Mouse (Mus musculus) intestine, postnatal 0 days (tissue): Measurements from ENCODE around the gene Cd9. TPM values are rescaled to one million over a fixed set of nuclear protein-coding genes. Genes with fewer than 3 reads are reported as not detected.

Source experiments
- ATAC-seq: fragments of 200-750 bp; cut with Nextera tagmentation; 2 replicates; pipeline ENCODE4 v1.8.0; 2017; ENCODE audit warnings: mild to moderate bottlenecking, moderate TSS enrichment, moderate library complexity
- H3K27ac ChIP-seq: fragments of 300-500 bp; sonication (generic); 2 replicates; pipeline ENCODE4 v1.5.1; 2014; ENCODE audit warnings: mild to moderate bottlenecking, low read depth, low read length, moderate library complexity
- H3K27me3 ChIP-seq: fragments of 300-500 bp; sonication (generic); replicated peaks from 2 replicates; pipeline ENCODE4 v1.6.1; 2014; ENCODE audit warnings: low read length, mixed read lengths; ENCODE audit not compliant: control insufficient read depth, insufficient read depth
- H3K36me3 ChIP-seq: fragments of 300-500 bp; sonication (generic); 2 replicates; pipeline ENCODE4 v1.6.1; 2014; ENCODE audit warnings: mild to moderate bottlenecking, moderate library complexity; ENCODE audit not compliant: control insufficient read depth, insufficient read depth
- H3K4me1 ChIP-seq: fragments of 300-500 bp; sonication (generic); replicated peaks from 2 replicates; pipeline ENCODE4 v1.6.1; 2014; ENCODE audit warnings: antibody characterized with exemption, low read length, mixed read lengths; ENCODE audit not compliant: control insufficient read depth, insufficient read depth
- H3K4me2 ChIP-seq: fragments of 300-500 bp; sonication (generic); replicated peaks from 2 replicates; pipeline ENCODE4 v1.6.1; 2014; ENCODE audit warnings: low read depth, mild to moderate bottlenecking, moderate library complexity
- H3K4me3 ChIP-seq: fragments of 300-500 bp; sonication (generic); 2 replicates; pipeline ENCODE4 v1.5.1; 2014; ENCODE audit warnings: low read depth, low read length
- H3K9ac ChIP-seq: fragments of 300-500 bp; sonication (generic); 2 replicates; pipeline ENCODE4 v1.6.1; 2014; ENCODE audit warnings: mild to moderate bottlenecking, low read depth, low read length
- H3K9me3 ChIP-seq: fragments of 300-500 bp; sonication (generic); 2 replicates; pipeline ENCODE4 v1.6.1; 2016; ENCODE audit warnings: mixed run types; ENCODE audit not compliant: control insufficient read depth
- CTCF ChIP-seq: sonication (generic); IDR thresholded peaks from 2 replicates; pipeline ENCODE4 v1.5.1; 2016; ENCODE audit warnings: low read depth, mild to moderate bottlenecking, control low read depth, antibody characterized with exemption, moderate library complexity
- WGBS: fragments of 180-500 bp; shearing (Covaris S2); extraction: QIAGEN DNeasy Blood & Tissue Kit; methylation state at CpG from one replicate; pipeline ENCODE4 v1.1.7; 2014; 5-methylcytosine and 5-hydroxymethylcytosine counted together
- polyA plus RNA-seq: library from polyadenylated mRNA; unstranded; fragments of >200 nt; fragmentation: Nextera tagmentation; extraction: Ambion mirVana; gene quantifications from 2 replicates; pipeline ENCODE4 v1.2.1, GENCODE M21; 2015

Gene Cd9
- polyA plus RNA-seq, 1 experiment from 2014 or later: 99.5 TPM

- H3K4me1 ChIP-seq: no peaks in the 10 kb centered on the region
- no peak for ATAC-seq
- no peak overlapping the region for H3K4me2 ChIP-seq
- H3K36me3 ChIP-seq: no peaks in the 10 kb centered on the region
- no peak overlapping the region for H3K9ac ChIP-seq
- WGBS: 69% methylated on average over 5 of the region's 5 CpGs
- no peaks in the 10 kb centered on the region for H3K27me3 ChIP-seq
- no peak for TF ChIP-seq CTCF
- H3K4me3 ChIP-seq: no peak overlapping the region
- no peak overlapping the region for H3K27ac ChIP-seq
- no peaks in the 10 kb centered on the region for H3K9me3 ChIP-seq
Measured at GRCm38 (mm10) chr6:125534990-125535389, 40.4 kb upstream of the Cd9 start.

GRCm38 (mm10) chr6:125533104-125533650 is 38.6 kb upstream of the Cd9 start:
- TF ChIP-seq CTCF: no peak
- H3K36me3 ChIP-seq: no peaks in the 10 kb centered on the region
- H3K4me2 ChIP-seq: no peak overlapping the region
- no peak overlapping the region for H3K4me3 ChIP-seq
- H3K4me1 ChIP-seq: no peaks in the 10 kb centered on the region
- ATAC-seq: no peak
- no peak overlapping the region for H3K9ac ChIP-seq
- H3K27ac ChIP-seq: no peak overlapping the region
- no peaks in the 10 kb centered on the region for H3K27me3 ChIP-seq
- 87% methylated on average over 11 of the region's 11 CpGs for whole genome bisulfite sequencing
- H3K9me3 ChIP-seq: no peaks in the 10 kb centered on the region

- no peak for ATAC-seq
- WGBS: 81% methylated on average over 5 of the region's 5 CpGs
- H3K4me3 ChIP-seq: no peak overlapping the region
- H3K9ac ChIP-seq: no peak overlapping the region
- no peak overlapping the region for H3K4me2 ChIP-seq
- H3K27me3 ChIP-seq: no peaks in the 10 kb centered on the region
- no peak overlapping the region for H3K27ac ChIP-seq
- no peaks in the 10 kb centered on the region for H3K4me1 ChIP-seq
- no peaks in the 10 kb centered on the region for H3K36me3 ChIP-seq
- H3K9me3 ChIP-seq: no peaks in the 10 kb centered on the region
- peak; percentile 53 for TF ChIP-seq CTCF
Measured at GRCm38 (mm10) chr6:125529479-125529878, 34.9 kb upstream of the Cd9 start.

GRCm38 (mm10) chr6:125528614-125529200 is 34.1 kb upstream of the Cd9 start:
- peak; percentile 89 for ATAC-seq
- no peak overlapping the region for H3K4me3 ChIP-seq
- no peak overlapping the region for H3K9ac ChIP-seq
- no peak overlapping the region for H3K27ac ChIP-seq
- TF ChIP-seq CTCF: no peak
- no peaks in the 10 kb centered on the region for H3K4me1 ChIP-seq
- no peaks in the 10 kb centered on the region for H3K36me3 ChIP-seq
- H3K9me3 ChIP-seq: no peaks in the 10 kb centered on the region
- WGBS: 76% methylated on average over 9 of the region's 9 CpGs
- H3K4me2 ChIP-seq: no peak overlapping the region
- no peaks in the 10 kb centered on the region for H3K27me3 ChIP-seq

GRCm38 (mm10) chr6:125526066-125526465 is 31.5 kb upstream of the Cd9 start:
- no peak overlapping the region for H3K9ac ChIP-seq
- ATAC-seq: no peak
- H3K9me3 ChIP-seq: no peaks in the 10 kb centered on the region
- no peak for TF ChIP-seq CTCF
- 49% methylated on average over 3 of the region's 3 CpGs for WGBS
- H3K4me1 ChIP-seq: no peaks in the 10 kb centered on the region
- no peak overlapping the region for H3K27ac ChIP-seq
- H3K27me3 ChIP-seq: no peaks in the 10 kb centered on the region
- no peak overlapping the region for H3K4me3 ChIP-seq
- no peaks in the 10 kb centered on the region for H3K36me3 ChIP-seq
- no peak overlapping the region for H3K4me2 ChIP-seq

GRCm38 (mm10) chr6:125524027-125524426 is 29.4 kb upstream of the Cd9 start:
- no peaks in the 10 kb centered on the region for H3K27me3 ChIP-seq
- no peak overlapping the region for H3K27ac ChIP-seq
- H3K9me3 ChIP-seq: no peaks in the 10 kb centered on the region
- H3K4me3 ChIP-seq: no peak overlapping the region
- no peak for TF ChIP-seq CTCF
- no peak overlapping the region for H3K4me2 ChIP-seq
- H3K4me1 ChIP-seq: no peaks in the 10 kb centered on the region
- H3K9ac ChIP-seq: no peak overlapping the region
- ATAC-seq: no peak
- H3K36me3 ChIP-seq: no peaks in the 10 kb centered on the region
- WGBS: 87% methylated on average over 6 of the region's 6 CpGs
